Mouse (Mus musculus): ENCODE measurements around the gene Foxn1. TPM values are rescaled to one million over a fixed set of nuclear protein-coding genes. Genes with fewer than 3 reads are reported as not detected.

Foxn1 gene
- polyA plus RNA-seq, 1 experiment from 2014 or later, result not detected

DNA sequence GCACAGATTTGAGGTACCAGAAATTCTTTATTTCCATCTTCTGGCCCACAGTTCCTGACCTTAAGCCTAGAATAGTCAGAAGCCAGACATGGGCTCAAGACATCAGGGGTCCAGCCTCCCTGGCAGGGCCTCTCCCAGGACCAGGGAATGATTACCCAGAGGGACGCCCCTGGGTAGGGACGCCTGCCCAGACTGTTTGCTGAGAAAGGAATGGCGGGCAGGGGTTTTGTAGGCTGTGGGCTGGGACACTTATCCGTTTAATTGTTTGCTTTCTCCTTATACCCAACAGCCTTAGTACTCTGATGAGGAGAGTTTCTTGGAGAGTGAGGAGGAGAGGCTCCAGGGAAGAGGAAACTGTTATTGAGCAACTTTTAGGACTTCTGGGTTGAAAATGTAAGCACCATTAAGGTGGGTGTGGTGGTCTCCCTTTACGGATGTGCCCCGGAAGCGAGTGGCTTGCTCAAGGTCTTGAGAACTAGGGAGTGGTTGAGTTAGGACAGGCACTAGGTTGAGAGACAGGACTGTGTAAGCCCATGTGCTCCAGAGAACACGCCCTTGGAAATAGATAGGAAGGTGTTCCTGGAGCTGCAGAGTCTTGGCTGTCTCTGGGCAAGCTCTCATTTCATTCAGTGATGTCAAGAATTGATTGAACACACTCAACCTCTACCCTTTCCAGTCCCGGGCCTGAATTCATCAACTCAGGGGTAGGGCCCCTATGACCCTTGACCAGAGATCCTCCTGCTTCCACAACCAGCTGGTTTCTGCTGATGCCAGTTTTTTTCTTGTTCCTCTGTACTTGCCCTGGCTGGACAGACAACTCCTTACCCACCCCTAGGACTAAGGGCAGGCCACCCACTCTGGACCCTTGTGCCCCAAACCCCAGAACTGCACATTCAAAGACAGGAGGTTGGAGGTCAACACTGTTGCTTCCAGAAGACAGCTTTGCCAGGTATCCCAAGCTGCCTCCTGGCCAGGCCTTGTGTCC is 22.2 kb upstream of the Foxn1 start:
- no peak overlapping the region for H3K4me3 ChIP-seq (ENCODE audit: low read depth, low read length)
- no peaks in the 10 kb centered on the region for H3K36me3 ChIP-seq (ENCODE audit: control insufficient read depth, insufficient read depth, low read length)
- 0 out of 2 replicates have a peak, but pooled peaks cover 2% of the 10 kb centered on the region for H3K27me3 ChIP-seq (replicated peaks; ENCODE audit: control insufficient read depth, insufficient read depth, low read length)
- H3K9ac ChIP-seq (ENCODE audit: low read depth, low read length), result no peak overlapping the region
- no peaks in the 10 kb centered on the region for H3K4me1 ChIP-seq (replicated peaks; ENCODE audit: control insufficient read depth, insufficient read depth, low read length)
- no peak overlapping the region for H3K4me2 ChIP-seq
- no peaks in the 10 kb centered on the region for H3K9me3 ChIP-seq (ENCODE audit: control insufficient read depth, low read length)
- no peak for ATAC-seq (replicated peaks; ENCODE audit: low FRiP score)
- DNase-seq (ENCODE audit: low spot score), result no peak
- WGBS, result 69% methylated on average over 9 of the region's 9 CpGs
- H3K27ac ChIP-seq (ENCODE audit: low read depth, low read length), result no peak overlapping the region

DNA sequence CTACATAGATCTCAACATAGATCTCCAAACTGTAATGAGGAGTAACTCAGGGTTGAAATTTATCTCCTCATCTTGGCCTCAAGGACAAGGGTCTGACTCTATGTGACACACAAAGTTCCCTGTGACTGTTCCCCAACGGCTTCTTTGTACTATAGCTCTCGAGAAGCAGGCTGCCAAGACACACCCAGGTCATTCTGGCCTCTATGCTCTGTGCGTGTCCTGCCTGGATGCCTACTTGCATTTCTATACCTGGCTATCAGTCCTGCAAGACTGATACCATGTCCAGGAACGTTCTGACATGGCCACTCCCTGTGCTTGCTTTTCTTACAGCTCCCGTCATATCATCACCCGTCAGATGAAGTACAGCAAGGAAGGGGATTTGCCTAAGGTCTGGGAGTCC is 15.7 kb upstream of the Foxn1 start:
- H3K4me1 ChIP-seq (replicated peaks; ENCODE audit: control insufficient read depth, insufficient read depth, low read length), result no peaks in the 10 kb centered on the region; the same call in none of the 2 replicates
- WGBS, result 66% methylated on average over 6 of the region's 6 CpGs
- ATAC-seq (replicated peaks; ENCODE audit: low FRiP score) (no peak), DNase-seq (ENCODE audit: low spot score) (no peak)
- no peak overlapping the region for H3K4me2 ChIP-seq
- no peak overlapping the region for H3K9ac ChIP-seq (ENCODE audit: low read depth, low read length)
- no peaks in the 10 kb centered on the region for H3K27me3 ChIP-seq (replicated peaks; ENCODE audit: control insufficient read depth, insufficient read depth, low read length)
- H3K36me3 ChIP-seq (ENCODE audit: control insufficient read depth, insufficient read depth, low read length), result no peaks in the 10 kb centered on the region
- no peak overlapping the region for H3K4me3 ChIP-seq (ENCODE audit: low read depth, low read length)
- no peaks in the 10 kb centered on the region for H3K9me3 ChIP-seq (ENCODE audit: control insufficient read depth, low read length)
- H3K27ac ChIP-seq (ENCODE audit: low read depth, low read length), result no peak overlapping the region

DNA sequence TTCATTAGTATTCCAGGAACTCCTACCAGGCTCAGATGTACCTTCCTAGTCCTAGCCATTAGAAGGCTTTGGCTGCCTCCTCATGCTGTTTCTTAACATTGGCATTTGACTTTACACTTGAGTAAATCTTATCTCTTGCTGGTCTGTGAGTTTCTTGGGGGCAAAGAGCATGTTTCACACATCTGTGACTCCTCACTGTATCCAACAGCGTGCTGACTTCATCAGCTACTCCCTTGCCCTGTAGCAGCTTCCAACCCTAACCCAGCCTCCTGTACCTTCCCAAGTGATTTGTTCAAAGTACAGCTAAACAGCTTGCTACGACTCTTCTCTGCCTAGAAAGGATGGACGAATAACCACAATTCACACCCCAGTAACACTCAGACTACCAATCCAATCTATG is 15.1 kb upstream of the Foxn1 start:
- DNase-seq (ENCODE audit: low spot score), result no peak
- no peak overlapping the region for H3K9ac ChIP-seq (ENCODE audit: low read depth, low read length)
- H3K4me1 ChIP-seq (replicated peaks; ENCODE audit: control insufficient read depth, insufficient read depth, low read length), result no peaks in the 10 kb centered on the region; the same call in none of the 2 replicates
- H3K4me2 ChIP-seq, result no peak overlapping the region
- H3K4me3 ChIP-seq (ENCODE audit: low read depth, low read length), result no peak overlapping the region
- no peak overlapping the region for H3K27ac ChIP-seq (ENCODE audit: low read depth, low read length)
- H3K27me3 ChIP-seq (replicated peaks; ENCODE audit: control insufficient read depth, insufficient read depth, low read length), result no peaks in the 10 kb centered on the region
- H3K36me3 ChIP-seq (ENCODE audit: control insufficient read depth, insufficient read depth, low read length), result no peaks in the 10 kb centered on the region
- ATAC-seq (replicated peaks; ENCODE audit: low FRiP score), result no peak
- H3K9me3 ChIP-seq (ENCODE audit: control insufficient read depth, low read length), result no peaks in the 10 kb centered on the region
- WGBS, result 70% methylated on average over 3 of the region's 3 CpGs

DNA sequence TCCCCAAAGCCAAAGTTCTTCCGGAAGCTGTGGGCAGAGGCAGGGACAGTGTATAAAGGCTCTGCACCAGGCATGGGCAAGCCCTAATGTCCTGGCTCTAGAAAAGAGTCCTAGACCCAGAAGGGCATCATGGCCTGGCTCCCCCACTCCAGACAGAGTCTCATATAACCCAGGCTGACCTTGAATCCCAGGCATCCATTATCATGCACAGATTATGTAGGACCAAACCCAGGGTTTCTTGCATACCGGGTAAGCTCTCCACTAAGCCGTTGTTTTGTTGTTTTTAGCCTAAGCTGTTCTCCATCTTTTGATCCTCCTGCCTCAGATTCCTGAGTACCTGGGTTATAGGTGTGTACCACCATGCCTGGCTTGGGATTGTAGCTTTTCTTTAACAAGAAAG is 14.6 kb upstream of the Foxn1 start:
- 55% methylated on average over 3 of the region's 3 CpGs for WGBS
- H3K9me3 ChIP-seq (ENCODE audit: control insufficient read depth, low read length), result no peaks in the 10 kb centered on the region
- H3K4me3 ChIP-seq (ENCODE audit: low read depth, low read length), result no peak overlapping the region
- ATAC-seq (replicated peaks; ENCODE audit: low FRiP score) (no peak), DNase-seq (ENCODE audit: low spot score) (no peak)
- no peak overlapping the region for H3K9ac ChIP-seq (ENCODE audit: low read depth, low read length)
- no peak overlapping the region for H3K4me2 ChIP-seq
- no peaks in the 10 kb centered on the region for H3K36me3 ChIP-seq (ENCODE audit: control insufficient read depth, insufficient read depth, low read length)
- no peak overlapping the region for H3K27ac ChIP-seq (ENCODE audit: low read depth, low read length)
- no peaks in the 10 kb centered on the region for H3K27me3 ChIP-seq (replicated peaks; ENCODE audit: control insufficient read depth, insufficient read depth, low read length)
- H3K4me1 ChIP-seq (replicated peaks; ENCODE audit: control insufficient read depth, insufficient read depth, low read length), result no peaks in the 10 kb centered on the region; the same call in none of the 2 replicates

DNA sequence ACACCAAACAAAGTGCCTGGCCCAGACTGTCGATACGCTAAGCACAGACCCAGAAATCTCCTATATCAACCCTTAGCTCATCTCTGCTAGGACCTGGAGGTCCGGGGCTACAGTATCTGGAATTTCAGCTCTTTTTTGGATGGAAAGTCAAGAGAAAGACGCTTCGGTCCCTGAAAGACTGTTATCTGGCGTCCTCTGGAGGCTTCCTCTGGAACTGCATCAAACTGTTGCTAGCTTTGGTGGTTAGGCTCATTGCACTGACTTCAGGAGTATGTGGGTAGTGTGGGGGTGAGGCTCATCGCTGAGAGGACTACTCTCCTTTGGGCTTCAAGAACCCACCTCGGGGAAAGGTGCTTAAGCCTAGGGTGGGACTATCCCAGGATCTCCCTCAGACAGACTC is 13.3 kb upstream of the Foxn1 start:
- H3K4me3 ChIP-seq (ENCODE audit: low read depth, low read length), result no peak overlapping the region
- no peak overlapping the region for H3K27ac ChIP-seq (ENCODE audit: low read depth, low read length)
- no peaks in the 10 kb centered on the region for H3K9me3 ChIP-seq (ENCODE audit: control insufficient read depth, low read length)
- no peak overlapping the region for H3K4me2 ChIP-seq
- 18% methylated on average over 8 of the region's 8 CpGs for WGBS
- no peaks in the 10 kb centered on the region; the same call in none of the 2 replicates for H3K4me1 ChIP-seq (replicated peaks; ENCODE audit: control insufficient read depth, insufficient read depth, low read length)
- H3K27me3 ChIP-seq (replicated peaks; ENCODE audit: control insufficient read depth, insufficient read depth, low read length), result no peaks in the 10 kb centered on the region
- DNase-seq (ENCODE audit: low spot score) (peak; percentile 55), ATAC-seq (replicated peaks; ENCODE audit: low FRiP score) (no peak; the same call in 1 of the 2 replicates)
- H3K36me3 ChIP-seq (ENCODE audit: control insufficient read depth, insufficient read depth, low read length), result no peaks in the 10 kb centered on the region
- no peak overlapping the region for H3K9ac ChIP-seq (ENCODE audit: low read depth, low read length)

DNA sequence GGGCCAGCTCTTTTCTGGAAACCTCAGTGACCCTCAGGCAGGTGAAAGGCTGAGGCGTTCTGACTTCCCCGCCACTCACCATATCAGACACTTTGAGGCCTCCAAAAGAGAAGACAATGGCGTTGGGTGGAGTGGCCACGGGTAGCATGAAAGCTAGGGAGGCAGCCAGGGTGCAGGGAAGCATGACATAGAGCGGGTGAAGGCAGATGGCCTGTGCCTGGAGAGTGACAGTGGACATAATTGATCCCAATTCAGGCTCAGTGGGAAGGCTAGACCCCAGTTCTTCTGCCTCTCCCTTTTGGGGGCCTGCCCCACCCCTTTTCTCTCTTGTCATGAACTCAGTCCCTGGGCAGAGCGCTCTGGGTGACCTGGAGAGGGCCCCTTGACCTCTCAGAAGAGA is 11.9 kb upstream of the Foxn1 start:
- Histone ChIP-seq H3K27me3 (replicated peaks; ENCODE audit: control insufficient read depth, insufficient read depth, low read length) (no peaks in the 10 kb centered on the region), H3K27ac (ENCODE audit: low read depth, low read length) (no peak overlapping the region), H3K9ac (ENCODE audit: low read depth, low read length) (no peak overlapping the region), H3K36me3 (ENCODE audit: control insufficient read depth, insufficient read depth, low read length) (no peaks in the 10 kb centered on the region), H3K4me2 (no peak overlapping the region), H3K4me1 (replicated peaks; ENCODE audit: control insufficient read depth, insufficient read depth, low read length) (no peaks in the 10 kb centered on the region; the same call in none of the 2 replicates), H3K4me3 (ENCODE audit: low read depth, low read length) (no peak overlapping the region), H3K9me3 (ENCODE audit: control insufficient read depth, low read length) (no peaks in the 10 kb centered on the region)
- DNase-seq (ENCODE audit: low spot score) (no peak), ATAC-seq (replicated peaks; ENCODE audit: low FRiP score) (no peak)
- 76% methylated on average over 6 of the region's 6 CpGs for WGBS

DNA sequence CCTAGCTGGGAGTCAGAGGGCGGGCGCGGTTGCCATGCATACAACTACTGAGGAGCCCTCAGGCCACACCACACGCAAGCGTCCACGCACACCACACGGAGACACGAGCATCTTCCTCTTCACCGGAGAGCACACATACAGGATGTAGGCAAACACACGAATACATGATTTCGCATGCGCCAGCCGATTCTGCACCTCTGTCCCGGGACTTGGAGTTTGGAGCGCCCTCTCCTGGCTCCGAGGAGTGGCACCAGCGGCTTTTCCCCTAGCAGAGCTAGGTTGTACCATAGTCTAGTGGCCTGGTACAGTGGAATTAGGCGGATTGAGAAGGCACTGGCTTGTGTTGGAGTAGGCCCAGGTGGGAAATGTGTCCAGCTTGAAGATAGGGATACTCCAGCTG is 11.0 kb upstream of the Foxn1 start:
- Histone ChIP-seq H3K9me3 (ENCODE audit: control insufficient read depth, low read length) (no peaks in the 10 kb centered on the region), H3K9ac (ENCODE audit: low read depth, low read length) (no peak overlapping the region), H3K4me3 (ENCODE audit: low read depth, low read length) (no peak overlapping the region), H3K4me1 (replicated peaks; ENCODE audit: control insufficient read depth, insufficient read depth, low read length) (no peaks in the 10 kb centered on the region; the same call in none of the 2 replicates), H3K27me3 (replicated peaks; ENCODE audit: control insufficient read depth, insufficient read depth, low read length) (no peaks in the 10 kb centered on the region), H3K36me3 (ENCODE audit: control insufficient read depth, insufficient read depth, low read length) (no peaks in the 10 kb centered on the region), H3K4me2 (peak overlapping the region; percentile 48), H3K27ac (ENCODE audit: low read depth, low read length) (no peak overlapping the region)
- 12% methylated on average over 18 of the region's 18 CpGs for WGBS
- DNase-seq (ENCODE audit: low spot score) (peak; percentile 60), ATAC-seq (replicated peaks; ENCODE audit: low FRiP score) (no peak)

DNA sequence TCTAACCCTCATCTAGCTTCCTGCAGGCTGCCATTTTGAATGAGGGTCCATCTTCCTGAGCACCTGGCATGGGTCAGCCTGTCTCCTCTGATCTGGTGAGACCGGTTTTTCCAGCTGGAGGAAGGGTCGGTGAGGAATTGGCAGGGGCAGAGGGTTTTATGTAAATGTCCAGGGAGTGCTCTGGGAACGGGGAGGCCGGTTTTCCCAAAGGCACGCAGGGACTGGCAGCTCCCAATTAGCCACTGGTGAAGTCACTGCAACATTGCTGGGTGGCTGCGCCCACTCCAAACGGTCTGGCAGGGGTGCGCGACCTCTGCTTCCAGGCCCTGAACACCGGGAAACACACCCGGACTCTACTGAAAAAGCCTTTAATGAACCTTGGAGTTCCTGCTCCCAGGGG is 10.6 kb upstream of the Foxn1 start:
- H3K4me3 ChIP-seq (ENCODE audit: low read depth, low read length), result no peak overlapping the region
- peak overlapping the region; percentile 48 for H3K4me2 ChIP-seq
- no peaks in the 10 kb centered on the region for H3K27me3 ChIP-seq (replicated peaks; ENCODE audit: control insufficient read depth, insufficient read depth, low read length)
- no peak for DNase-seq (ENCODE audit: low spot score)
- 48% methylated on average over 11 of the region's 11 CpGs for WGBS
- H3K9ac ChIP-seq (ENCODE audit: low read depth, low read length), result no peak overlapping the region
- H3K27ac ChIP-seq (ENCODE audit: low read depth, low read length), result no peak overlapping the region
- H3K4me1 ChIP-seq (replicated peaks; ENCODE audit: control insufficient read depth, insufficient read depth, low read length), result no peaks in the 10 kb centered on the region; the same call in none of the 2 replicates
- no peaks in the 10 kb centered on the region for H3K36me3 ChIP-seq (ENCODE audit: control insufficient read depth, insufficient read depth, low read length)
- ATAC-seq (replicated peaks; ENCODE audit: low FRiP score), result no peak
- no peaks in the 10 kb centered on the region for H3K9me3 ChIP-seq (ENCODE audit: control insufficient read depth, low read length)

DNA sequence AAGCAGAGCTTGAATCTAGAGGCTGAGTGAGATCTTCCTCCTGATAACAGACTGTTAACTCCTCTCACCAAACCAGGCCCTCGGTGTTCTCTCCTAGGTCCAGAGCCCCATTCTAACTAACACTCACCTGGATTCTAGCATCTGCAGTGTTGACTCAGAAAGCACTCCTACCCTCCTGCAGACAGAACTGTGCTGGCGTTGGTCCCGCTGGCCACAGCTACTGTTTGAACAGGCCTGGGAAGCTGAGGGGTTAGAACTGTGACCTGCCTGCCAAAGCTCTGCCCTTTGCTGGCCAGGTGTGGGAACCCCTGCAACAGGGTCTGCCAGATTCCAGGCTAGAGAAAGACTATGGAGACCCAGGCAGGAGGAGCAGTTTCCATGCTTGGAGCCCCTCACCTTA is 6.4 kb upstream of the Foxn1 start:
- DNase-seq (ENCODE audit: low spot score) (no peak), ATAC-seq (replicated peaks; ENCODE audit: low FRiP score) (no peak)
- H3K36me3 ChIP-seq (ENCODE audit: control insufficient read depth, insufficient read depth, low read length), result no peaks in the 10 kb centered on the region
- H3K27ac ChIP-seq (ENCODE audit: low read depth, low read length), result no peak overlapping the region
- H3K9me3 ChIP-seq (ENCODE audit: control insufficient read depth, low read length), result no peaks in the 10 kb centered on the region
- H3K4me2 ChIP-seq, result no peak overlapping the region
- no peaks in the 10 kb centered on the region for H3K27me3 ChIP-seq (replicated peaks; ENCODE audit: control insufficient read depth, insufficient read depth, low read length)
- H3K9ac ChIP-seq (ENCODE audit: low read depth, low read length), result no peak overlapping the region
- 60% methylated on average over 3 of the region's 3 CpGs for WGBS
- no peaks in the 10 kb centered on the region; the same call in 1 of the 2 replicates for H3K4me1 ChIP-seq (replicated peaks; ENCODE audit: control insufficient read depth, insufficient read depth, low read length)
- H3K4me3 ChIP-seq (ENCODE audit: low read depth, low read length), result no peak overlapping the region
